Mouse (Mus musculus) lung, adult 2 months (tissue): Measurements from ENCODE around the gene Asic3. TPM values are rescaled to one million over a fixed set of nuclear protein-coding genes. Genes with fewer than 3 reads are reported as not detected.

Experiments used
- DNase-seq: peaks from one replicate; pipeline ENCODE4 v3.0.0; 2022
- H3K4me1 ChIP-seq: fragments of 200-500 bp; 2 replicates; pipeline ENCODE4 v1.6.1; 2011; ENCODE audit warnings: low read length; ENCODE audit not compliant: control insufficient read depth, insufficient read depth
- H3K4me3 ChIP-seq: fragments of 200-500 bp; replicated peaks from 2 replicates; pipeline ENCODE3; 2011; ENCODE audit warnings: low read depth, mild to moderate bottlenecking, control low read depth, low read length; ENCODE audit errors: extremely low read depth
- CTCF ChIP-seq: fragments of 200-500 bp; IDR thresholded peaks from 2 replicates; pipeline ENCODE4 v1.5.1; 2011; ENCODE audit warnings: mild to moderate bottlenecking, low read length, control low read depth; ENCODE audit not compliant: insufficient read depth
- POLR2A ChIP-seq: fragments of 200-500 bp; IDR thresholded peaks from 2 replicates; pipeline ENCODE4 v1.6.1; 2011; ENCODE audit warnings: low read depth, mild to moderate bottlenecking, control low read depth, low read length, borderline replicate concordance; ENCODE audit errors: extremely low read depth
- WGBS: fragments of 180-500 bp; shearing (Covaris S2); methylation state at CpG from one replicate; pipeline ENCODE4 v1.1.7; 2018; 5-methylcytosine and 5-hydroxymethylcytosine counted together
- polyA plus RNA-seq: library from polyadenylated mRNA; depleted of rRNA; stranded (reverse); fragments of >200 nt; gene quantifications from 2 replicates; pipeline ENCODE4 v1.2.3, GENCODE M21; 2012

The Asic3 gene
- polyA plus RNA-seq, 1 experiment: 0.50 TPM

DNA sequence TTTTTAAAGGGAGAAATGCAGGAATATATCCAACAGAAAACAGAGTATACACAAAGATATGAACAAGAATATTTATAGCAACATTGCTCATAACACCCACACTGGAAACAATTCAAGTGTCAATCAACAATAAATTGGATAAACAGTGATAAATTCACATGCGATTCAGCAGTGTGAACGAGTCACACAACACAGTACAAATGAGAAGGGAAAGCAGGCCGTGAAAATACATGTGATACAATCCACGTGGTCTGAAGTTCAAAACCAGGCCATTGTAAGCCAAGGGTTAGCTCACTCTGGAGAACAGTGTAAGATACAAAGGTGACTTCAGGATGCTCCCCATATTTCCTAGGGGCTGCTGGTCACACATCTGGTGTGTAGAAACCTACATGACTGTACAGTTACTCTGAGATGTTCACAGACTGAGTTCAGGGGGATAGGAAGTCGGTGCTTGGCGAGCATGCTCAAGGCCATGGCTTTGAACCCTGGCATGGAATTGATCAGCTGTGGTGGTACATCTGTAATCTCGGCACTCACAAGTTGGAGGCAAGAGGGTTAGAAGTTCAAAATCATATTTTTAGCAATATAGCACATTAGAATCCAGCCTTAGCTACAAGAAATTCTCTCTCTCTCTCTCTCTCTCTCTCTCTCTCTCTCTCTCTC is 38.4 kb upstream of the Asic3 start:
- H3K4me3 ChIP-seq: no peak overlapping the region
- DNase-seq: no peak
- 55% methylated on average over 7 of the region's 7 CpGs for WGBS
- no peak for TF ChIP-seq POLR2A
- no peak for TF ChIP-seq CTCF
- H3K4me1 ChIP-seq: no peaks in the 10 kb centered on the region

DNA sequence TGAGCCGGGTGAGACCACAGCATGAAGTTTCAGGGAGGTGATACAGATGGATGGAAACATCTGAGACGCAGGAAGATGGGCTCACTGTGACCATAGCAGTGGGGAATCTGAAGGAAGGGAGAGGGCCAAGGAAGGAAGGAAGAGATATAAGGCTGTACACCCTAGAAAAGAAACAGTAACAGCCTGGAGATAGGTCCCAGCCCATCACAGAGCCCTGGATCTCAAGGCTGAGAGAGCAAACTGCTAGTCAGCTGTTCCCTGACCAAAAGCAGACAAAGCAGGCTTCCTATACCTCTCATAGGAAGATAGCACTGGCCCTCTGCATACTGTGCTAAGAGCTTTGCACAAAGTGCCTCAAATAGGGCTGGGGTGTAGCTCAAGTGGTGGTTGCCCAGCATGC is 34.5 kb upstream of the Asic3 start:
- WGBS: 79% methylated on average over 2 of the region's 2 CpGs
- TF ChIP-seq CTCF: no peak
- TF ChIP-seq POLR2A: no peak
- Histone ChIP-seq H3K4me1 (peaks cover 7% of the 10 kb centered on the region; the same call in 1 of the 2 replicates), H3K4me3 (no peak overlapping the region)
- no peak for DNase-seq

DNA sequence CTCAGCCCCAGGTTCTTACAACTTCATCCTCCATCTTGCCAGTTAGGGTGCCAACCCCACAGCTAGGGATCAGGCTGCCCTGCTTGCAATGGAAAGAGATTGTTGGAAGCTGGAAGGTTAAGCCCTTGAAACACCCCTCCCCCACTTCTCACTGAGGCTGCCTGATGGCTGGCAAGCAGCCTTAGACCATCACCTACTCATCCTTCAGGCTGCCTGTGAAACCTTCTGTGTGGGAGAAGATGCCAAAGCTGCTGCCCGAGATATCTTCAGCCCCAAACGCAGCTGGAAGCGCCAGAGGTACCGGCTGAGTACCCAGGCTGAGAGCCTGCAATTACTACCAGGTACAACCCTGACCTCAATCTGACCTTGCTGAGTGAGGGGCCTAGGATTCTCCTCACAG is 33.7 kb upstream of the Asic3 start:
- Histone ChIP-seq H3K4me1 (peaks cover 13% of the 10 kb centered on the region), H3K4me3 (no peak overlapping the region)
- 82% methylated on average over 4 of the region's 4 CpGs for WGBS
- no peak for TF ChIP-seq POLR2A
- TF ChIP-seq CTCF: no peak
- DNase-seq: no peak

DNA sequence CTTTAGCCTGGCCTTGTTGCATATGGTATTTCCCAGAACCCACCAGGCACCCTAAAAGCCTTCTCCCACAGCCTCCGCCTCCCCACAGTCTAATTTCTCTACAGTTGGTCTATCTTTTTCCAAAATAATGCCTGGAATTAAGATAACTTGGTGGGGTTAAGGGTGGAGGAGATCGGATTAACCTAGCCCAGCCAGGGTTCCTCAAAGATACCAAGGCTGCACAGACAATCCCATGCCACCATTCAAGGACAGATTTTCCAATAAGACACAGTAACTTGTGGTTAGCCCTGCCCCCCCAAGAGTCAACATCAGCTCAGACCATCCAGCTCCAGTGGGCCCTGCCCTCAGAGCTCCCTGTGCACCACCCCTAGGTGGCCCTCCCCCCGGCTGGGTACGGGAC is 32.7 kb upstream of the Asic3 start:
- TF ChIP-seq POLR2A (no peak), CTCF (no peak)
- 85% methylated on average over 4 of the region's 4 CpGs for WGBS
- no peak for DNase-seq
- no peak overlapping the region for H3K4me3 ChIP-seq
- H3K4me1 ChIP-seq: peaks cover 14% of the 10 kb centered on the region

DNA sequence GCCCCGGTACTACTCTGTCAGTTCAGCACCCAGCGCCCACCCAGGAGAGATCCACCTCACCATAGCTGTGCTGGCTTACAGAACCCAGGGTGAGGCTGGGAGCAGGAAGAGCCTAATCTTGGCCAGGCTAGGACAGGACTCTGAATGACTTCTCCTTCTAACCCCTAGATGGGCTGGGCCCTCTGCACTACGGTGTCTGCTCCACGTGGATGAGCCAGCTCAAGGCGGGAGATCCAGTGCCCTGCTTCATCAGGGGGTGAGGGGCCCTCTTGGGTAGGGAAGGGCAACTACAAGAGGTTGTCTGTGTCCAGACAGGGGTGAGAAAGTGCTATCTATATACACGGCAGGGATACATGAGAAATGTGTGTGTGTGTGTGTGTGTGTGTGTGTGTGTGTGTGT is 31.7 kb upstream of the Asic3 start:
- 70% methylated on average over 6 of the region's 6 CpGs for WGBS
- Histone ChIP-seq H3K4me1 (peaks cover 14% of the 10 kb centered on the region), H3K4me3 (no peak overlapping the region)
- DNase-seq: no peak
- TF ChIP-seq POLR2A (no peak), CTCF (no peak)

DNA sequence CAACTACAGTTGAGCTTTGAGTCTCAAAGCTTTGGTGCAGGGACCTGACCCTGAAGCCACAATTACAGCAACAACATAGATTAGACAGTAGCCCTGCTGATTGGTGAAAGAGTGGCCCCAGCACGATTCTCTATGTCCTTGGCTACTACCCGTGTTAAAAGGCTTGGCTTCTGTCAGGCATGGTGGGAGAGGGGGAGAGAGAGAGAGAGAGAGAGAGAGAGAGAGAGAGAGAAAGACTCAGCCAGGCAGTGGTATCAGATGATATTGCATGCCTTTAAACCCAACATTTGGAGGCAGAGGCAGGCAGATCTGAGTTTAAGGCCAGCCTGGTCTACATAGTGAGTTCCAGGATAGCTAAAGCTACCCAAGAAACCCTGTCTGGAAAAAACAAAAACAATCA is 31.2 kb upstream of the Asic3 start:
- TF ChIP-seq CTCF (no peak), POLR2A (no peak)
- 78% methylated on average over 2 of the region's 2 CpGs for WGBS
- DNase-seq: no peak
- no peak overlapping the region for H3K4me3 ChIP-seq
- peaks cover 14% of the 10 kb centered on the region for H3K4me1 ChIP-seq

DNA sequence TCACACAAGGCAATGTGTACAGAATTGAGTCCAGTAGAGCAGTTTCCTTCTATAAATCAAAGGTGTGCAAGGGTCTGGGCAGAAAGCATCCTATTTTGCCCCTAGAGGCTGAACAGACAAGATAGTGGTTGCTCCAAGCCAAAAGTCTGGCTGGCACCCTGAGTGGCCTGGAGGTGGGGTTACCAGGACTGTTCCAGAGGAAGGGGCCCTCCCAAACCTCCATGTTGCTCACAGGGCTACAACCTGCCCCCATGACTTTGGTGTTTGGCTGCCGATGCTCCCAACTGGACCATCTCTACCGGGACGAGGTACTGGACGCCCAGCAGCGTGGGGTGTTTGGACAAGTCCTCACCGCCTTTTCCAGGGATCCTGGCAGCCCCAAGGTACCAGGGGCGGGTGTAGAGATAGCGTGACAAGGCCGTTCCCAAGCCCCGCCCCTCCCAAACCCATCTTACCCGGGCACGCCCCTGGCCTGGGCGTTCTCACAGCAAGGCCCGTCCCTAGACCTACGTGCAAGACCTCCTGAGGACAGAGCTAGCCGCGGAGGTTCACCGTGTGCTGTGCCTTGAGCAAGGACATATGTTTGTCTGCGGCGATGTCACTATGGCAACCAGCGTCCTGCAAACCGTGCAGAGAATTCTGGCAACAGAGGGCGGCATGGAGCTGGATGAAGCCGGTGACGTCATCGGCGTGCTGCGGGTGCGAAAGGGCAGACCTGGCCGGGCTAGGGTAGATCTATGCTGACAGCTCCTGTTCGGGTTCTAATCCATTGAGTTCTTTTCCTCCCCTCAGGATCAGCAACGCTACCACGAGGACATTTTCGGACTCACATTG is 29.9 kb upstream of the Asic3 start:
- TF ChIP-seq CTCF (peak; percentile 15; the same call in 1 of the 2 replicates), POLR2A (peak; percentile 31; the same call in 1 of the 2 replicates)

DNA sequence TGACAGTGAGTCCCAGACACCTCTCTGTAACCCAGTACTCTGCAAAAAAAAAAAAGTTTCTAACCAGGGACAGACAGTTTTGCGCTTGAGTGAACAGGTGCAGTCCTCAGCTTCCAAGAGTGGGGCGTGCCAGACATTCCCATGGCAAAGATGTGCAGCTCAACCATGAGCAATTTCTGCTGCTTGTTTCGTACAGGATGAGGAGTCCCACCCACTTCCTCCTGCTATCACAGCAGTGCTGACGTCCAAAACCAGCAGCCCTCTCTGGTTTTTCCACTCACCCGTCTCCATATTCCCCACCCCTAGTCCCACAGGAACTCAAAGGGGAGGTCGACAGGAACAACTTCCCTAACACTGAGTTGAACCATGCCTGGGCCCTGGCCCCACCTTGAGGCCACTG is 28.8 kb upstream of the Asic3 start:
- TF ChIP-seq POLR2A (no peak), CTCF (no peak)
- Histone ChIP-seq H3K4me1 (peaks cover 23% of the 10 kb centered on the region), H3K4me3 (no peak overlapping the region)
- no peak for DNase-seq
- WGBS: 41% methylated on average over 6 of the region's 6 CpGs

More for the DNA sequence above, 29.9 kb upstream of the Asic3 start:
- H3K4me3 ChIP-seq: peak overlapping the region; percentile 80
- 6% methylated on average over 34 of the region's 34 CpGs for WGBS
- peaks cover 21% of the 10 kb centered on the region for H3K4me1 ChIP-seq
- peak; percentile 87 for DNase-seq

DNA sequence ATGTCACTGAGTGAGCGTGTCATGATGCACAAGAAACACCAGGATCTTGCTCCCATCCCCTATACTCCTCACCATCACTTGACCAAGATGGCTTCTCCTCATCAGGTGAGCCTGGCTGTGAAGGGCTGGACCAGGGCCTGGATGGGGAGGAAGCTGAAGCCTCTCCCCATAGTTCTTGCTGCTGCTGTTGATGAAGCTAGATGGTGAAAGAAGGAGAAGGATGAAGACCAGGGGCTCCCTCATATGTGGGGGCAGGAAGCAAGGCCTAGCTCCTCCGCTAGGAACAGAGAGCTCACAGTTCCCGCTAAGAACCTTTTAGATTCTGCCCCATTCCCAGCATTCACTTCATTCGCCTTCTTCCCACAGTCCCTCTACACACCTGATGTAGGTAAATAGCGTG is 27.8 kb upstream of the Asic3 start:
- WGBS: 95% methylated on average over 5 of the region's 5 CpGs
- TF ChIP-seq POLR2A (no peak), CTCF (no peak)

More for the DNA sequence above, 27.8 kb upstream of the Asic3 start:
- no peak for DNase-seq
- Histone ChIP-seq H3K4me1 (peaks cover 23% of the 10 kb centered on the region), H3K4me3 (no peak overlapping the region)
